Mouse (Mus musculus) C2C12 (cell line): ENCODE data around the gene C1qtnf5. TPM values are rescaled to one million over a fixed set of nuclear protein-coding genes. Genes with fewer than 3 reads are reported as not detected.

Source experiments
- H3K27me3 ChIP-seq: one replicate; pipeline ENCODE4 v1.6.1; 2011; ENCODE audit not compliant: control insufficient read depth, insufficient read depth, insufficient read length
- H3K36me3 ChIP-seq: one replicate; pipeline ENCODE4 v1.6.1; 2011; ENCODE audit not compliant: control insufficient read depth, insufficient read depth
- H3K4me3 ChIP-seq: one replicate; pipeline ENCODE4 v1.5.1; 2011; ENCODE audit warnings: mild to moderate bottlenecking, control low read depth; ENCODE audit not compliant: poor library complexity, insufficient read depth, severe bottlenecking
- H3K79me2 ChIP-seq: one replicate; pipeline ENCODE4 v1.6.1; 2011; ENCODE audit not compliant: control insufficient read depth, insufficient read depth
- H3K79me3 ChIP-seq: one replicate; pipeline ENCODE4 v1.6.1; 2011; ENCODE audit warnings: low read depth, control low read depth
- H3ac ChIP-seq: one replicate; pipeline ENCODE3; 2011; ENCODE audit warnings: low read depth; ENCODE audit not compliant: control insufficient read depth, insufficient read length
- CEBPB ChIP-seq: IDR thresholded peaks from one replicate; pipeline ENCODE4 v1.6.1; 2011; ENCODE audit warnings: low read depth, mild to moderate bottlenecking, control low read depth, moderate library complexity
- CTCF ChIP-seq: IDR thresholded peaks from one replicate; pipeline ENCODE4 v1.5.1; 2011; ENCODE audit not compliant: control insufficient read depth, insufficient read depth, insufficient read length
- FOSL1 ChIP-seq: IDR thresholded peaks from one replicate; pipeline ENCODE4 v1.8.0; 2011; ENCODE audit warnings: mild to moderate bottlenecking, low read length; ENCODE audit not compliant: poor library complexity, insufficient read depth, severe bottlenecking
- MAX ChIP-seq: IDR thresholded peaks from one replicate; pipeline ENCODE4 v1.6.1; 2011; ENCODE audit warnings: mild to moderate bottlenecking, control low read depth
- MYOD1 ChIP-seq: IDR thresholded peaks from one replicate; pipeline ENCODE4 v1.6.1; 2011; ENCODE audit warnings: low read depth; ENCODE audit not compliant: control insufficient read depth, insufficient read length
- MYOG ChIP-seq: IDR thresholded peaks from one replicate; pipeline ENCODE4 v1.6.1; 2011; ENCODE audit not compliant: control insufficient read depth, insufficient read length; ENCODE audit errors: extremely low read depth
- USF1 ChIP-seq: IDR thresholded peaks from one replicate; pipeline ENCODE4 v1.6.1; 2011; ENCODE audit warnings: low read depth, mild to moderate bottlenecking, control low read depth, moderate library complexity
- polyA plus RNA-seq: library from polyadenylated mRNA; unstranded; fragments of >200 nt; fragmentation: generic; extraction: Trizol; gene quantifications from one replicate; pipeline ENCODE4 v1.2.1, GENCODE M21; 2012; ENCODE audit warnings: missing spikeins

Gene C1qtnf5
- polyA plus RNA-seq, 1 experiment, result 0.15 TPM

GRCm38 (mm10) chr9:44085741-44086665 lies 21.0 kb upstream of the C1qtnf5 start:
- H3K27me3 ChIP-seq, result no peaks in the 10 kb centered on the region
- no peak overlapping the region for H3K4me3 ChIP-seq
- no peak overlapping the region for H3ac ChIP-seq
- no peaks in the 10 kb centered on the region for H3K79me2 ChIP-seq
- no peaks in the 10 kb centered on the region for H3K79me3 ChIP-seq
- no peaks in the 10 kb centered on the region for H3K36me3 ChIP-seq
- TF ChIP-seq USF1, result no peak
- no peak for TF ChIP-seq MAX
- TF ChIP-seq MYOG, result no peak
- no peak for TF ChIP-seq CEBPB
- no peak for TF ChIP-seq FOSL1
- TF ChIP-seq MYOD1, result no peak
- no peak for TF ChIP-seq CTCF

GRCm38 (mm10) chr9:44086960-44087359 lies 20.1 kb upstream of the C1qtnf5 start:
- Histone ChIP-seq H3K27me3 (no peaks in the 10 kb centered on the region), H3K79me3 (no peaks in the 10 kb centered on the region), H3K79me2 (no peaks in the 10 kb centered on the region), H3K36me3 (no peaks in the 10 kb centered on the region), H3ac (no peak overlapping the region), H3K4me3 (no peak overlapping the region)
- no peak for TF ChIP-seq MYOD1
- no peak for TF ChIP-seq USF1
- TF ChIP-seq CEBPB, result no peak
- no peak for TF ChIP-seq CTCF
- no peak for TF ChIP-seq FOSL1
- TF ChIP-seq MAX, result no peak
- TF ChIP-seq MYOG, result no peak

- no peak overlapping the region for H3K4me3 ChIP-seq
- peak; percentile 59 for TF ChIP-seq MYOD1
- no peak for TF ChIP-seq CTCF
- no peak for TF ChIP-seq MYOG
- no peak for TF ChIP-seq FOSL1
- TF ChIP-seq MAX, result no peak
- TF ChIP-seq USF1, result no peak
- H3ac ChIP-seq, result no peak overlapping the region
- H3K27me3 ChIP-seq, result no peaks in the 10 kb centered on the region
- no peaks in the 10 kb centered on the region for H3K79me3 ChIP-seq
- H3K36me3 ChIP-seq, result no peaks in the 10 kb centered on the region
- H3K79me2 ChIP-seq, result no peaks in the 10 kb centered on the region
Observed at GRCm38 (mm10) chr9:44087761-44088455, 19.1 kb upstream of the C1qtnf5 start.

- H3K79me3 ChIP-seq, result no peaks in the 10 kb centered on the region
- H3ac ChIP-seq, result no peak overlapping the region
- H3K79me2 ChIP-seq, result no peaks in the 10 kb centered on the region
- TF ChIP-seq CTCF (no peak), MYOG (no peak), MYOD1 (no peak)
- H3K4me3 ChIP-seq, result no peak overlapping the region
- H3K27me3 ChIP-seq, result no peaks in the 10 kb centered on the region
- H3K36me3 ChIP-seq, result no peaks in the 10 kb centered on the region
Observed at GRCm38 (mm10) chr9:44088877-44089608, 18.0 kb upstream of the C1qtnf5 start.
